Mouse (Mus musculus) heart, embryonic 12.5 days (tissue): Measurements from ENCODE around the gene Ddx21. TPM values are rescaled to one million over a fixed set of nuclear protein-coding genes. Genes with fewer than 3 reads are reported as not detected.
A peak's percentile ranks its signal among the peaks of the same experiment; 100 is the strongest.

ENCODE experiments used
- ATAC-seq: fragments of 200-750 bp; cut with Nextera tagmentation; 2 replicates; pipeline ENCODE4 v1.8.0; 2017; ENCODE audit warnings: moderate TSS enrichment, moderate library complexity; ENCODE audit not compliant: insufficient number of reproducible peaks, low FRiP score
- H3K27ac ChIP-seq: fragments of 300-500 bp; sonication (generic); 2 replicates; pipeline ENCODE4 v1.5.1; 2016; ENCODE audit warnings: mild to moderate bottlenecking, moderate library complexity; ENCODE audit not compliant: poor library complexity, severe bottlenecking
- H3K27me3 ChIP-seq: fragments of 300-500 bp; sonication (generic); replicated peaks from 2 replicates; pipeline ENCODE4 v1.6.1; 2016; ENCODE audit warnings: mild to moderate bottlenecking, moderate library complexity
- H3K36me3 ChIP-seq: fragments of 300-500 bp; sonication (generic); 2 replicates; pipeline ENCODE4 v1.6.1; 2016; ENCODE audit warnings: mild to moderate bottlenecking, moderate library complexity
- H3K4me1 ChIP-seq: fragments of 300-500 bp; sonication (generic); replicated peaks from 2 replicates; pipeline ENCODE4 v1.6.1; 2016; ENCODE audit warnings: mild to moderate bottlenecking
- H3K4me2 ChIP-seq: fragments of 300-500 bp; sonication (generic); 2 replicates; pipeline ENCODE4 v1.6.1; 2016; ENCODE audit warnings: mild to moderate bottlenecking, moderate library complexity
- H3K4me3 ChIP-seq: fragments of 300-500 bp; sonication (generic); 2 replicates; pipeline ENCODE4 v1.5.1; 2016; ENCODE audit warnings: mild to moderate bottlenecking
- H3K9ac ChIP-seq: fragments of 300-500 bp; sonication (generic); 2 replicates; pipeline ENCODE4 v1.6.1; 2016; ENCODE audit warnings: mild to moderate bottlenecking, moderate library complexity
- H3K9me3 ChIP-seq: fragments of 300-500 bp; sonication (generic); replicated peaks from 2 replicates; pipeline ENCODE4 v1.6.1; 2016; ENCODE audit warnings: mild to moderate bottlenecking, moderate library complexity
- WGBS: fragments of 180-500 bp; shearing (Covaris S2); methylation state at CpG from one replicate; pipeline ENCODE4 v1.1.7; 2016; 5-methylcytosine and 5-hydroxymethylcytosine counted together
- polyA plus RNA-seq: library from polyadenylated mRNA; unstranded; fragments of >200 nt; fragmentation: Nextera tagmentation; extraction: Ambion mirVana; gene quantifications from 2 replicates; pipeline ENCODE4 v1.2.1, GENCODE M21; 2016

Gene Ddx21
- polyA plus RNA-seq, 1 experiment from 2014 or later: 17.3 TPM

DNA sequence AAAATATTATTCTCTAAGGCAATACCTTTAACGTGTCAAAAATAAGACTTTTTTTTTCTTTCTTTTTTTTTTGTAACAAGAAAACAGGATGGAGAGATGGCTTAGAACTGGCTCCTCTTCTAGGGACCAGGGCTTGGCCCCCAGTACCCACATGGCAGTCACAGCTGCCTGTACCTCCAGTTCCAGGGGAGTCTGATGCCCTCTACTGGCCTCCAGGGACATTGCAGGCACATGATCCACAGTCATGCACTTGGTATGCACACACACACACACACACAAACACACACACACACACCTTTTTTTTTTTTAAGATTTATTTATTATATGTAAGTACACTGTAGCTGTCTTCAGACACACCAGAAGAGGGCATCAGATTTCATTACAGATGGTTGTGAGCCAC lies 44.3 kb downstream of the Ddx21 start:
- ATAC-seq: no peak
- Histone ChIP-seq H3K4me2 (no peak overlapping the region), H3K4me1 (no peaks in the 10 kb centered on the region), H3K36me3 (peaks cover 57% of the 10 kb centered on the region), H3K27ac (no peak overlapping the region), H3K4me3 (no peak overlapping the region), H3K9ac (no peak overlapping the region), H3K27me3 (no peaks in the 10 kb centered on the region), H3K9me3 (no peaks in the 10 kb centered on the region)
- WGBS: 77% methylated on average over 1 of the region's 1 CpGs

DNA sequence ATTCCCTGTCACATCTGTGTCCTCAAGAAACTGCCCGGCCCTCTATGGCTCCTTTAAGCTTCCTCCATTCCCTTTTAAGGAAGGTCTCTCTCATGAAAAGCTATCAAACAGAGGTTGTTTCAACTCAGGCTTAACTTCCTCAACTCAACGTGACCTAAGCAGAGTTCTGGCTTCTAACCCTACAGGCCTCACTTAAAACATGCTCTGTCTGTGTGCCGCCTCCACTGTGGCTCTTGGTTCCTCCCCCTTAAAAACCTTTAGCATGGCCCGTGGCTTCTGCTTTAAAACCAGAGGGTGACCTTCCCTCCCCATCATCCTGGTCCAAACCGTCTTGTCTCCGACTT lies 45.6 kb downstream of the Ddx21 start:
- H3K27ac ChIP-seq: no peak overlapping the region
- peaks cover 45% of the 10 kb centered on the region for H3K36me3 ChIP-seq
- H3K4me3 ChIP-seq: no peak overlapping the region
- no peaks in the 10 kb centered on the region for H3K27me3 ChIP-seq
- WGBS: 81% methylated on average over 6 of the region's 6 CpGs
- H3K9me3 ChIP-seq: no peaks in the 10 kb centered on the region
- no peaks in the 10 kb centered on the region for H3K4me1 ChIP-seq
- H3K9ac ChIP-seq: no peak overlapping the region
- no peak for ATAC-seq
- H3K4me2 ChIP-seq: no peak overlapping the region

DNA sequence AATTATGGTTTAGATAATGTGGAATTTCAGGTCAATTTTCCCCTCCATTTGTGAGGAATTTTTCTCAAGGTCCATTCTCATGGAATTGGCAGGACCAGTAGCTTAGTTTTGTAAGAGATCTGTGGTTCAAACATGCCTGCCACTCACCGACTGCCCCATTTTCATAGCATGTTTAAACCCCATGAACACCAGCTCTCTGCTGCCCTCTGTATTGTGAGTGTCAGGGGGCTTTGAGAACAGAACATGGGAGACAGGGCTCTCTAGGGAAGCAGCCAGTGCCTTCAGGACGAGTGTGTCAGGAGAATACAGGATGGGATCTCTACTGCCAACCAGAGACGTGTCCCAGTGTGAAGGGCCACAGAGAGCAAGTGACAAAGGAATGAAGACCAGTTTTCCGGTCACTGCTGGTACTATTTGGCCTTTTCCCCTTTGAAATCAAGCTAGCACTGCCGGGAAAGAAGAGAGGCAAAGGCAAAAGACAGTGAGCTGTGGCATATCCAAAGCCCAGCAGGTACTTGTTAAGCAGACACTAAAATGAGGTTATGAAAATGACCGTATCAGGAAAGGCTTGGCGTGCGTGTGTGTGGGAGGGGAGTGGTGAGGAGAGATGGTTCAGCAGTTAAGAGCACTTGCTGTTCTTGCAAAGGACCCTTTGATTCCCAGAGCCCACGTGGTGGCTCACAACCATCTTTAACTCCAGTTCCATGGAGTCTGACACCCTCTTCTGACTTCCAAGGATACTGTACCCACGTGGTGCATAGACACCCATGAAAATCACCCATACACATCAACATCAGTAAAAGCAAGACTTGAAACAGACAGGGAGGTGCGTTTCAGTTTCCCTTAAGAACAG lies 46.1 kb downstream of the Ddx21 start:
- no peak overlapping the region for H3K27ac ChIP-seq
- no peaks in the 10 kb centered on the region for H3K27me3 ChIP-seq
- ATAC-seq: no peak
- no peak overlapping the region for H3K9ac ChIP-seq
- H3K9me3 ChIP-seq: no peaks in the 10 kb centered on the region
- no peak overlapping the region for H3K4me3 ChIP-seq
- peaks cover 42% of the 10 kb centered on the region for H3K36me3 ChIP-seq
- no peak overlapping the region for H3K4me2 ChIP-seq
- H3K4me1 ChIP-seq: no peaks in the 10 kb centered on the region
- WGBS: 71% methylated on average over 11 of the region's 11 CpGs

DNA sequence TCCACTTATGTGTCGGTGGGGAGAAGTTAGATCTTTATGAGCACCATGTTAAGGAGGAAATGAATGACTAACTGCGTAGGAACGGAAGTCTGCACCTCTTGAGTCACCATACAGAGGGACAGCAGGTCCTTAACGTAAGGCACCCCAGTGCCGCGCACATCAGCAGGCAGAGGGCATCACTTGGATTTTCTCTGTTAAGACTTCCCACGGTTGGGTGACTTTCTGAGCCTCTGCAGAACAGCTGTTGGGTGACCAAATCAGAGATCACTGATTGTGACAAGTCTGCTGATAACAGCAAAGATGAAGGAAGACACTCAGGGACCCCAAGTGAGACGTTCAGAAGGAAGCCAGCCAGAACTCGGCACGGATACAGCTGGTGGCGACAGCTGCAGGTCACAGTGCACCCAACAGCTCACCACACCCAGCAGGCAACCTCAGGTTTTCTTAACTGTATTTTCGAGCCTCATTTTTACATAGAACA lies 48.4 kb downstream of the Ddx21 start:
- ATAC-seq: no peak
- WGBS: 60% methylated on average over 12 of the region's 12 CpGs
- Histone ChIP-seq H3K4me2 (no peak overlapping the region), H3K9me3 (no peaks in the 10 kb centered on the region), H3K27ac (no peak overlapping the region), H3K4me3 (no peak overlapping the region), H3K27me3 (no peaks in the 10 kb centered on the region), H3K9ac (no peak overlapping the region), H3K36me3 (peaks cover 19% of the 10 kb centered on the region), H3K4me1 (peaks cover 3% of the 10 kb centered on the region; the same call in 1 of the 2 replicates)

DNA sequence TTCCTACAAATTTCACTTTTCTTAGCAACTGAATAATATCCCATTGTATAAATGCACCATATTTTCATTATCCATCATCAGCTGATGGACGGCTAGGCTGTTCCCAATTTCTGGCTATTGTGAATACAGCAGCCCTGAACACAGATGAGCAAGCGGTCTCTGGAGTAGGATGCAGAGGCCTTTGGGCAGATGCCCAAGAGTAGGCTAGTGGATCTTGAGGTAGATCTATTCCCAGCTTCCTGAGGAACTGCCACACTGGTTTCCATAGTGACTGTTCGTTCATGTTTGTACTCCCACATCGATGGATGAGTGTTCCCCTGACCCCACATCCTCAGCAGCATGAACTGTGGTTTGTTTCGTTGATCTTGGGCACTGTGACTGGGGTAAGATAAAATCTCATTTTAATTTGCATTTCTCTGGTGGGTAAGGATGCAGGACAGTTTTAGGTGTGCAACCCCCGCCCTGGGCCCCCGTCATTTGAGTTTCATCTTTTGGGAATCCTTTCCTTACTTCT lies 51.2 kb downstream of the Ddx21 start:
- 79% methylated on average over 7 of the region's 7 CpGs for WGBS
- peaks cover 3% of the 10 kb centered on the region; the same call in 1 of the 2 replicates for H3K4me1 ChIP-seq
- ATAC-seq: no peak

DNA sequence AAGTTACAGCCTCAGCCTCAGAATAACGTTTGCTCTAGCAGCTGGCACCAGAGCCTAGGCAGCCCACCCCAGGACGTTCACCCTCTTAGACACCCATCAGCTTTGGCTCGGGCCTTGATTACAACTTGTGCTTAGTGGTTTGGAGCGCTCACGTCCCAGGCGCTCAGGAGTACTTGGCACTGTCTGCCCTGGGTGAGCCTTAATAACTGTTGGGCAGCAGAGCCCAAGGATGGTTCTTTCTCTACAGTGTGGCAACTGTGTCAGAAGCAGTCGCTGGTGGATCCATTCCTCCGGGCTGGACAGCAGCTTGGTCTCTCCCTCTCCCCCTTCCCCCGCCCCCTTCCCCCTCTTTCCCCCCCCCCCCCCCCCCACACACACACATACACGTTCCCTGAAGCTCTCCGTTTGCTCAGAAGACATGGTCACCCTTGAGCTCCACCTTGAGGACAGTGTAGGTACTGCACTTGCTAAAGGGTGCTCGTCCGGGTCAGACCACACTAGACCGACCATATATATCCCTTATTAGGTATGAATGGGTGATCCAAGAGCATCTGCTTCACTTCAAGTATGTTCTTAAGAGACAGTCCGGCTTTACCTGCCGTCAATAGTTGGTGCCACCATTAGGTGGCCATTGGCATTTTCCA lies 52.4 kb downstream of the Ddx21 start:
- Histone ChIP-seq H3K4me1 (peaks cover 3% of the 10 kb centered on the region; the same call in 1 of the 2 replicates), H3K9me3 (no peaks in the 10 kb centered on the region), H3K27me3 (no peaks in the 10 kb centered on the region), H3K36me3 (no peaks in the 10 kb centered on the region), H3K9ac (no peak overlapping the region), H3K4me3 (no peak overlapping the region), H3K27ac (no peak overlapping the region), H3K4me2 (peak overlapping the region; percentile 7; the same call in 1 of the 2 replicates)
- 0 out of 2 replicates have a peak, but pooled peaks have one; percentile 29 for ATAC-seq
- WGBS: 30% methylated on average over 13 of the region's 16 CpGs

More for the DNA sequence above, 51.2 kb downstream of the Ddx21 start:
- H3K27me3 ChIP-seq: no peaks in the 10 kb centered on the region
- H3K27ac ChIP-seq: no peak overlapping the region
- no peaks in the 10 kb centered on the region for H3K9me3 ChIP-seq
- H3K9ac ChIP-seq: no peak overlapping the region
- H3K36me3 ChIP-seq: no peaks in the 10 kb centered on the region
- no peak overlapping the region for H3K4me3 ChIP-seq
- no peak overlapping the region for H3K4me2 ChIP-seq

DNA sequence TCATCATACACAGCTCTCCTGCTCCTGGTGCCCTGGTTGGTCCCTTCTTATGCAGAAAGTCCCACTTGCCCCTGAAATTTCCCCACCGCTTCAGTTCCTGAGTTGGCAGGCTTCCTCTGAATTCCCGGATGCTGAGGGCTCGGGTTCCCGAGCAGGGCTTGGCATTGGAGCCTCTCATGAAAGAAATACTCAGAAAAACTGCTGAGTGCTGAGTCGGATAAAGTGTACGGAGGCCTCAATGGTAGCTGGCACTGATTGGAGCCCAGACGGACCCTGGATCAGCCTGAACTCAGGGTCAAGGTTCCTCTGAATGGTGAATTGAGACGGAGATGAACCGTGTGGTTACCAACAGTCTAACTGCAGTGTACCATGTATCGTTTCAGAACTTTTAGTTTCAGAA lies 55.6 kb downstream of the Ddx21 start:
- peaks cover 11% of the 10 kb centered on the region; the same call in 1 of the 2 replicates for H3K4me1 ChIP-seq
- no peak overlapping the region for H3K4me3 ChIP-seq
- ATAC-seq: no peak
- H3K9ac ChIP-seq: no peak overlapping the region; the same call in none of the 2 replicates
- no peaks in the 10 kb centered on the region for H3K36me3 ChIP-seq
- 79% methylated on average over 10 of the region's 10 CpGs for WGBS
- no peaks in the 10 kb centered on the region for H3K9me3 ChIP-seq
- H3K4me2 ChIP-seq: no peak overlapping the region
- no peak overlapping the region for H3K27ac ChIP-seq
- no peaks in the 10 kb centered on the region for H3K27me3 ChIP-seq

DNA sequence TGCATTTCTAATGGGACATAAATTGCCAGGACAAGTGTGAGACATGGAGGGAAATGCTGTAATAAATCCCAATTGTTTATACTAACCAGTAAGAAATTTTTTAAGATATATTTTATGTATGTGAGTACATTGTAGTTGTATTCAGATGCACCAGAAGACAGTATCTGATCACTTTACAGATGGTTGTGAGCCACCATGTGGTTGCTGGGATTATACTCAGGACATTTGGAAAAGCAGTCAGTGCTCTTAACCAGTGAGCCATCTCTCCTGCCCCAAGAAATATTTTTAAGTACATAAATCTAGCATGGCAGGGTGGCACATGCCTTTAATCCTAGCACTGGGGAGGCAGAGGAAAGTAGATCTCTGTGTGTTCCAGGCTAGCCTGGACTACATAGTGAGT lies 56.3 kb downstream of the Ddx21 start:
- Histone ChIP-seq H3K9me3 (no peaks in the 10 kb centered on the region), H3K36me3 (no peaks in the 10 kb centered on the region), H3K4me1 (peaks cover 13% of the 10 kb centered on the region), H3K9ac (no peak overlapping the region), H3K4me3 (no peak overlapping the region), H3K27ac (no peak overlapping the region), H3K27me3 (no peaks in the 10 kb centered on the region), H3K4me2 (no peak overlapping the region)
- no peak for ATAC-seq

DNA sequence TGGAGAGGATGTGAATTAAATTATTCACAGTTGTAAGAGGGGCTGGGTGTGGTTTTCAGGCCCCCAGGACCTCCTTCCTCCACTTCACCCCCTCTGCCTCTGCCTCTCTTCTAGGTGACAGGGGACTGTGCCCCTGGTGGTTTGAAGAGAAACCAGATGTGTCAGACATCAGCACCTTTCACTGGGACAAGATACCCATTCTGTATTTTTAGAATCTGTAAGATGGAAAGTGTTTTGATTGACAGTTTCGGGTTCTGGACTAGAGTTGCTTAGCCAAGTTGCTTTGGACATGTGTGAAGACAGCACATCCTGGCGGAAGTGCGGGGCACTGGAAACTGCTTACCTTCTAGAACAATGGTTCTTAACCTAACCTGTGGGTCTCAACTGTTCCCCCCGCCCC lies 57.8 kb downstream of the Ddx21 start:
- 76% methylated on average over 4 of the region's 4 CpGs for WGBS
- H3K4me3 ChIP-seq: no peak overlapping the region
- no peak overlapping the region for H3K4me2 ChIP-seq
- H3K9ac ChIP-seq: no peak overlapping the region
- no peaks in the 10 kb centered on the region for H3K9me3 ChIP-seq
- ATAC-seq: no peak
- H3K27ac ChIP-seq: no peak overlapping the region
- H3K36me3 ChIP-seq: no peaks in the 10 kb centered on the region
- H3K27me3 ChIP-seq: no peaks in the 10 kb centered on the region
- peaks cover 11% of the 10 kb centered on the region for H3K4me1 ChIP-seq

DNA sequence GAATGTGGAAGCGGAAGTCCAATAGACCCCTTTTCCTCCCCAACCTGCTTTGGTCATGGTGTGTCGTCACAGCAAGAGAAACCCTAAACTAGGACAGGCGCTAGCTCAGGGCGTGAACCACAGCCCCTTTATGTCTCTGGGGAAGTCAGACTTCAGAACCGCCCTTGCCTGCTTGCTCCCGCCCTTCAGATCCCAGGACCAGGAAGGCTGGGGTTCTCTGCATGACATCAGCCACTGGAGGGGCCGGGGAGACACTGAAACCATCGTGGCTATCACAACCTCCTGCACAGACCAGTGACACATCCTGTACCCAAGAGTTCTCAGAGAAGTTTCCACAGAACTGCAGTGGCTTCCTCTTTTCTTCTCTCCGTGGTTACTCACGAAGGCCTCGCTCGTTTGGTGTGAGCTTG lies 58.7 kb downstream of the Ddx21 start:
- Histone ChIP-seq H3K4me2 (no peak overlapping the region), H3K9me3 (no peaks in the 10 kb centered on the region), H3K36me3 (no peaks in the 10 kb centered on the region), H3K27ac (no peak overlapping the region), H3K4me1 (peaks cover 11% of the 10 kb centered on the region), H3K4me3 (no peak overlapping the region), H3K9ac (no peak overlapping the region), H3K27me3 (no peaks in the 10 kb centered on the region)
- 71% methylated on average over 12 of the region's 12 CpGs for WGBS
- ATAC-seq: no peak

DNA sequence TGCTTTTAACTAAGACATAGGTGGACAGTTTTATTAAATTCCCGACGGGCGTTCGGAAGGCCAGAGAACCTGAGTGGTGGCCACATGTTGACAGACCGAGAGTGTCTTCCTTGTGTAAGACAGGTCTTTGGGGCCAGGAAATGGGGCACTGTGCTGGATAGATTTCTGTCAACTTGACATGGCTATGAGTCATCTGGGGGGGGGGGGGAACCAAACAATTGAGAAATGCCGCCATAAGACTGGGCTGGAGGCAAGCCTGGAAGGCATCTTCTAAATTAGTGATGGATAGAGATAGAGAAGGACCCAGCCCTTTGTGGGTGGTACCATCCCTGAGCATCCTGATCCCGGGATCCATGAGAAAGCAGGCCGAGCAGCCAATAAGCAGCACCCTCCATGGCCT lies 59.2 kb downstream of the Ddx21 start:
- Histone ChIP-seq H3K4me2 (no peak overlapping the region), H3K36me3 (no peaks in the 10 kb centered on the region), H3K27me3 (no peaks in the 10 kb centered on the region), H3K4me3 (no peak overlapping the region), H3K9ac (no peak overlapping the region), H3K27ac (no peak overlapping the region), H3K9me3 (no peaks in the 10 kb centered on the region), H3K4me1 (peaks cover 11% of the 10 kb centered on the region)
- ATAC-seq: no peak
- 86% methylated on average over 8 of the region's 8 CpGs for WGBS
